Mouse (Mus musculus) cerebellum, adult 18-20 months (tissue): ENCODE measurements around the gene Gcm2.

Experiments used
- DNase-seq, 2 experiments: peaks; one replicate each; pipeline ENCODE4 v3.0.0; 2021

Gcm2 gene

DNA sequence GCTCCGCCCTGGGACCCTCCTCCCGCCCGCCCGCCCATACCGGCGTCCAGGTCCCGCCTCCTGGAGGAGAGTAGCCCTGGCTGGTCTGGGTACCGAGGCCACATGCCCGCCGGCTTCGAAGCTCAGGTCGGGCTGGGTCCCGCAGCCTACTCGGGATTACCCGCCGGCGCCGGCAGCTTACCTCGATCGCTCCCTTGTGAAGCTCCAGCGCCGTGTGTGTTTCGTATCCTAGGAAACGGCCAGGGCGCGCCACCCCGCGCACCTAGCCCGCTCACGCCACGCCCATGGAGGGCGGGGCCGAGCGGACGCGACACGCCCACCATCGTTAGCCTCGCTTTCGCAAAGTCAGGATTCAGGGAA, 31.4 kb downstream of the Gcm2 start, which contains the start of gene Mak:
TSS of gene Mak (minus strand) at position 286 of the 360 bp plus-strand sequence.
- peak; percentile 26 to 27 for DNase-seq

DNA sequence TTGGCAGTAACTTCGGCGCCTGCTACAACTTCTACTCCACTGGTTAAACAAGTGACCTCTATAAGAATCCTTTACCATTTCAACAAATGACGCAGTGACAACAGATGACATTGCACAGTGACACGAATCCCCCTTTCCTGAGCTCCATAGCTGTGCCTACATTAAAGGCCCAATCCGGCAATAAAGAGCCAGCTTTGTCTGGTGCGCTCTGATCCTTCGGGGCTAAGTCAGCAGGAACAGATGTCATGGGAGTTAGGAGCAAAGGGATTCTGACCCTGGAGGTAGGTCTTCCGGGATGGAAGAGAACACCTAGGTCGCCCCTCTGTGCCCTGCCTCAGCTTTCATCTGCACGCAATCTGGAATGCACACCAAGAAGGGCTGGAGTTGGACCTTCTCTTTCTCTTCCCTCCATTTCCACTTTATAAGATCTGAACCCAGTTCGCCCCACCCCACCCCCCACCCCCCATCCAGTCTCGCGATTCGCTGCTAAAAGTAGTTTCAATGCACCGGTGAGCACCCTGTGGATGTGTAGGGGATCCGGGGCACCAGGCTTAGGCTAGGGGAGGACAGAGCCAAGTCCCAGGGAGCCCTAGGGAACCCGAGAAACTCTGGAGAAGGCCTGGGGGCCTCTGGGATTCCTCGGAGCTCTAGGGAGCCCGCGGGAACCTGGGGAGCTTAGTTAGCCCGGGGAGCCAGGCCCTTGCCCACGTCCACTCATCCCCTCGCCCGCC, 32.0 kb downstream of the Gcm2 start:
- no peak for DNase-seq

DNA sequence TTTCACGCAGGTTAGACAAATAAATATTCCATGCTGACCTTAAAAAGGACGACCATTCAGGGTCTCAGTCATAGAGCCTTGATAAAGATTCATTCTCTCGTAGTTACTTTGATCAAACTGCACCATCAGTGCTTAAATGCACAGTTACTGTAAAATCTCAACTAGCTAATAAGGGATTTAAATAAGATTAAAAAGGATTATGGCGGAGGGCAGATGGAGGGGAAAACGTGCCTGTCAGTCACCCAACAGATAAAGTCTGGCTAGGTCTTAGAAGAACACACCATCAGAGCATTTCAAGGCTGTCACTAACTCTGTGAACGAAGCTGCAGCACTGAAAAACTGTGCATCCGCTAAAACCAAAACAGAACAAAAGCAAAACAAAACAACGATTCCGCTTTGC, 32.9 kb downstream of the Gcm2 start:
- DNase-seq = no peak

DNA sequence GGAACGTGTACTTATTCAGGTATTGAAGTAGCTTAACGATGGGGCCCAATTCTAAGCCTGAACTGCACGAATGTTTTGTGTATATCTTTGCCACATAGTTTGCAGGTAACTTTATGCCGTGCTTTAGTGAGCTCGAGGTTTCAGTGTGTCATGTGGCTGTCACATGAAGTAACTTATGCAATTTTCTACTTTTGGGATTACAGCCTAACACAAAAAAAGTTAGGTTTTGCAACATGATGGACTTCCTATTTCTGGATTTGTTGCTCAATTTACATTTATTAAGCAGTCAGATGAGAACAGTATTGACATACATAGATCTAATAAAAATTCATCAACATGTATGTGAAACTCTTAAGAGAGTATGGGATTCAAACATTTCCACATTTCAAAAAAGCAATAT, 37.0 kb downstream of the Gcm2 start:
- DNase-seq = no peak

DNA sequence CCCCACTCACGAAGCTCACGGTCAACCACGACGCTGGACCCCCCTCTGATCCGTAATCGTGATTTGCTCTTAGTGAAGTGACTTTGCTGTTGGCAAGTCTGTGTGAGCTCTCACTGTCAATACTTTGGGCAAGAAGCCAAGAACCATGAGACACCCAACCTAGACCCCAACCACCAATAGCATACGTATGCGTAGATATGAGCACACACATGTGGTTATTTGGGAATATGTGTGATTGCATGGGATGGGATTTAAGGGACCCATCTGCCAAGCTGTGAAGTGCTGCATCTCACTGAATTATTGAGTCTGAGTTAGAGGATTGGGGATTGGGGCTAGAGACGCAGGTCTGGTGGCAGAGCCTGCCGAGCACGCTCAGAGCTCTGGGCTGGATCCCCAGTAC, 39.2 kb downstream of the Gcm2 start:
- DNase-seq = no peak

DNA sequence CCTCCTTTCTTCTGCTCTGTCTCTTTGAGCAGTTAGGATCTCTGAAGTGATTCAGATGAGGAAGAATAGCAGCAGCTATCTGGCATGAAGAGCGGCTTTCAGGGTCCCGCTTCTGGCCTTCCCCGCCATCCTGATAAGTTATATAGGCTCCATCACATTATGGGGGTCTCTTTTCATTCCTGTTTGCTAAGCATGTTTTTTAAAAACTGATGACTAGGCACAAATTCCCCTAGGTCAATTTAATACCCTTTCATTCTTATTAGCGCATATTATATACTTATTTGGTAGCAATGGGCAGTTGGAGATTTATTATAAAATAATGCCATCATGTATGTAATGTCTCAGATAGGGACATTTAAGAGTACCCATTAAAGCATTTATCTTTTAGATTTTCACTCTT, 43.2 kb downstream of the Gcm2 start:
- no peak for DNase-seq

DNA sequence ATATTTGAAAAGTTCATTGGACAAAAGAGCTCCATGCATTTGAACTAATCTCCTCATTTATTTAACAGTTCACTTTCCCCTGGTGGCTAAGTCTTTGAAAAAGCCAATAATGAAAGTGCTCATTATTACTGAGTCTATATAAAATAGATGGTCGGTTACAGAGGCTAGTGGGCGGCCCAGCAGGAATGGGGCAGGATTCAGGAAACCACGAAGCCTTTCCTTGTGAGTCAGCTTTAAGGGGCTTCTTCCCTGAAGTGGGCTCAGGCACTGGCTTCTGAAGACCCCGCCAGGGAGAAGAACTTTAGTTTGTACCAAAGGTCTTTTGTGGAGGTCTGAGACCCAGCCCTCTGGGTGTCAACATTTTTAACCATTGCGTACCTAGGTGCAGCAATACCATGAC, 58.9 kb downstream of the Gcm2 start:
- no peak for DNase-seq
